Mouse (Mus musculus) lung, postnatal 0 days (tissue): Measurements from ENCODE around the gene Nenf.

ENCODE experiments used
- CTCF ChIP-seq: IDR thresholded peaks from 2 replicates; pipeline ENCODE4 v1.5.1; 2016; ENCODE audit warnings: antibody characterized with exemption, mild to moderate bottlenecking
- EP300 ChIP-seq: IDR thresholded peaks from 2 replicates; pipeline ENCODE4 v1.6.1; 2016; ENCODE audit warnings: antibody characterized with exemption, mild to moderate bottlenecking, control low read depth

GRCm38 (mm10) chr1:191277549-191278059, 40.4 kb downstream of the Nenf start:
- TF ChIP-seq CTCF (no peak), EP300 (peak; percentile 79)
